Mouse (Mus musculus) MEL-GATA-1-ER (cell line): ENCODE results near the gene Tor2a.
A peak's percentile ranks its signal among the peaks of the same experiment; 100 is the strongest.

ENCODE experiments used
- DNase-seq: peaks from one replicate; pipeline ENCODE4 v3.0.0-alpha.2; 2012; ENCODE audit warnings: low read depth; ENCODE audit errors: extremely low read depth

Gene Tor2a

GRCm38 (mm10) chr2:32757056-32757845 lies at the start of gene Tor2a:
Gene Tor2a, plus strand, starts transcription at chr2:32757234.
- DNase-seq = peak; percentile 86

- no peak for DNase-seq
Measured at GRCm38 (mm10) chr2:32708643-32709042, 48.4 kb upstream of the Tor2a start.

- DNase-seq = no peak
Measured at GRCm38 (mm10) chr2:32709521-32710137, 47.4 kb upstream of the Tor2a start.

- DNase-seq = peak; percentile 79
Measured at GRCm38 (mm10) chr2:32710425-32710824, 46.6 kb upstream of the Tor2a start.

- no peak for DNase-seq
Measured at GRCm38 (mm10) chr2:32711301-32712056, 45.6 kb upstream of the Tor2a start.

- DNase-seq = no peak
Measured at GRCm38 (mm10) chr2:32712108-32712551, 44.9 kb upstream of the Tor2a start.

GRCm38 (mm10) chr2:32712586-32712933 lies 44.5 kb upstream of the Tor2a start:
- peak; percentile 63 for DNase-seq

GRCm38 (mm10) chr2:32712934-32713817 lies 43.9 kb upstream of the Tor2a start, which contains the start of gene Cdk9:
Gene Cdk9, minus strand, starts transcription at chr2:32713076.
- peak; percentile 59 for DNase-seq

GRCm38 (mm10) chr2:32714117-32714986 lies 42.7 kb upstream of the Tor2a start:
- DNase-seq = no peak

- DNase-seq = peak; percentile 41
Measured at GRCm38 (mm10) chr2:32714987-32715425, 42.0 kb upstream of the Tor2a start.

GRCm38 (mm10) chr2:32718761-32719160 lies 38.3 kb upstream of the Tor2a start:
- no peak for DNase-seq

GRCm38 (mm10) chr2:32720053-32720452 lies 37.0 kb upstream of the Tor2a start:
- no peak for DNase-seq

- no peak for DNase-seq
Measured at GRCm38 (mm10) chr2:32720681-32721229, 36.3 kb upstream of the Tor2a start, which contains the start of gene Sh2d3c. Gene Sh2d3c, plus strand, starts transcription at chr2:32721055.

GRCm38 (mm10) chr2:32722046-32722445 lies 35.0 kb upstream of the Tor2a start:
- no peak for DNase-seq

- no peak for DNase-seq
Measured at GRCm38 (mm10) chr2:32722581-32722980, 34.5 kb upstream of the Tor2a start.

- no peak for DNase-seq
Measured at GRCm38 (mm10) chr2:32724149-32724548, 32.9 kb upstream of the Tor2a start.

GRCm38 (mm10) chr2:32724832-32725790 lies 31.9 kb upstream of the Tor2a start:
- DNase-seq = no peak

GRCm38 (mm10) chr2:32727435-32727834 lies 29.6 kb upstream of the Tor2a start:
- DNase-seq = peak; percentile 96
